8 mouse cellular contexts compared by ENCODE assay signal in the genomic region with DNA sequence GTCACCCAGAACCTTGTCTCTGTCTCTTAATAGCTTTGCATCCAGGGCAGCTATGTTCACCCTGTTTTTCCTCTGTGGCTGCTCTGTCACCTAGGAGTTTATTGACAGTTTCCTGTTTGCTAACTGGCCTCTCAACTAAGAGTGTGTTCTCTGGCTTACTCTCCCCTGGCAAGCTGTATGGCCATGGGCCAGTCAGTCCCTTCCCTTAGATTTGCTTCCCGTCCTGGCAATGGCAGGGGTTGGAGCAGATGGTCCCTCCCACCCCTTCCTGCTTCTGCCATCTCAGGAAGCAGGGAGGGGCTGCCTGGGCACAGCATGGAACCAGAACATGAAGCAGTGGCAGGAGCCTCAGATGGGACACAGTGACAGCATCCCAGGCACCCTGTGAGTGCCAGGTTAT. TPM values are rescaled to one million over a fixed set of nuclear protein-coding genes. Genes with fewer than 3 reads are reported as not detected.
DNase-seq lines count a peak whose midpoint lies in the region; ATAC-seq and TF ChIP-seq lines count a peak whose summit lies in the region.

No protein-coding gene starts in this region.

- no peaks in the 10 kb centered on the region for H3K27me3 ChIP-seq in forebrain, embryonic 16.5 days (replicated peaks; ENCODE audit: control insufficient read depth, insufficient read depth, low read length)
- peaks cover 30% of the 10 kb centered on the region; the same call in 1 of the 2 replicates for H3K27me3 ChIP-seq in forebrain, embryonic 12.5 days
- H3K27me3 ChIP-seq in heart, postnatal 0 days (ENCODE audit: control insufficient read depth, insufficient read depth, low read length) = peaks cover 7% of the 10 kb centered on the region; the same call in 1 of the 2 replicates
- H3K27me3 ChIP-seq in midbrain, embryonic 11.5 days (ENCODE audit: control insufficient read depth, insufficient read depth, low read length) = no peaks in the 10 kb centered on the region

- H3K4me1 ChIP-seq in forebrain, embryonic 16.5 days (replicated peaks; ENCODE audit: control insufficient read depth, insufficient read depth, low read length) = peaks cover 27% of the 10 kb centered on the region
- peaks cover 23% of the 10 kb centered on the region for H3K4me1 ChIP-seq in forebrain, embryonic 12.5 days
- H3K4me1 ChIP-seq in heart, postnatal 0 days (ENCODE audit: control insufficient read depth, insufficient read depth) = no peaks in the 10 kb centered on the region
- H3K4me1 ChIP-seq in midbrain, embryonic 11.5 days (ENCODE audit: control insufficient read depth, insufficient read depth, low read length) = peaks cover 4% of the 10 kb centered on the region; the same call in 1 of the 2 replicates

- H3K9me3 ChIP-seq in forebrain, embryonic 16.5 days (ENCODE audit: control insufficient read depth, low read length) = no peaks in the 10 kb centered on the region
- no peaks in the 10 kb centered on the region for H3K9me3 ChIP-seq in forebrain, embryonic 12.5 days
- no peaks in the 10 kb centered on the region for H3K9me3 ChIP-seq in heart, postnatal 0 days (replicated peaks; ENCODE audit: control insufficient read depth, low read length)
- no peaks in the 10 kb centered on the region for H3K9me3 ChIP-seq in midbrain, embryonic 11.5 days (ENCODE audit: control insufficient read depth, low read length)

- ATAC-seq in forebrain, embryonic 16.5 days = peak; percentile 57
- ATAC-seq in forebrain, embryonic 12.5 days (ENCODE audit: low FRiP score) = no peak
- peak; percentile 67 for ATAC-seq in heart, postnatal 0 days (ENCODE audit: insufficient read depth, low read depth)
- ATAC-seq in midbrain, embryonic 11.5 days (ENCODE audit: low FRiP score) = no peak

- no peaks in the 10 kb centered on the region for H3K36me3 ChIP-seq in forebrain, embryonic 16.5 days (ENCODE audit: control insufficient read depth, insufficient read depth)
- H3K36me3 ChIP-seq in forebrain, embryonic 12.5 days (replicated peaks) = no peaks in the 10 kb centered on the region
- H3K36me3 ChIP-seq in heart, postnatal 0 days (replicated peaks; ENCODE audit: control insufficient read depth, insufficient read depth, low read length) = no peaks in the 10 kb centered on the region
- H3K36me3 ChIP-seq in midbrain, embryonic 11.5 days (ENCODE audit: control insufficient read depth, insufficient read depth, low read length) = no peaks in the 10 kb centered on the region

- no peak for TF ChIP-seq CTCF in heart, postnatal 0 days (IDR thresholded peaks at IDR 0.05; ENCODE audit: low read depth)

- DNase-seq in cerebellum, adult 11 months = peak; percentile 93
- DNase-seq in heart, postnatal 0 days (ENCODE audit: low spot score) = peak; percentile 51
- DNase-seq in layer of hippocampus, adult 8-10 months (ENCODE audit: low spot score in 2 of 2) = peak; percentile 67 to 70
- DNase-seq in lung, postnatal 4 days = peak; percentile 83 to 92
- no peak for DNase-seq in urinary bladder, adult 18-20 months (ENCODE audit: low spot score in 2 of 2)
- DNase-seq in midbrain, embryonic 11.5 days (ENCODE audit: low spot score, missing footprints) = no peak

- H3K9ac ChIP-seq in forebrain, embryonic 16.5 days (replicated peaks; ENCODE audit: low read depth, low read length) = no peak overlapping the region
- H3K9ac ChIP-seq in forebrain, embryonic 12.5 days = no peak overlapping the region
- no peak overlapping the region for H3K9ac ChIP-seq in heart, postnatal 0 days (replicated peaks; ENCODE audit: low read depth, low read length)
- no peak overlapping the region for H3K9ac ChIP-seq in midbrain, embryonic 11.5 days (ENCODE audit: low read length)

- H3K4me2 ChIP-seq in forebrain, embryonic 16.5 days (ENCODE audit: low read length) = no peak overlapping the region
- H3K4me2 ChIP-seq in forebrain, embryonic 12.5 days = no peak overlapping the region
- no peak overlapping the region for H3K4me2 ChIP-seq in heart, postnatal 0 days (ENCODE audit: low read depth, low read length)
- no peak overlapping the region for H3K4me2 ChIP-seq in midbrain, embryonic 11.5 days

- WGBS in forebrain, embryonic 16.5 days = 13% methylated on average over 1 of the region's 1 CpGs
- 50% methylated on average over 1 of the region's 1 CpGs for WGBS in forebrain, embryonic 12.5 days
- WGBS in heart, postnatal 0 days = 8% methylated on average over 1 of the region's 1 CpGs
- 32% methylated on average over 1 of the region's 1 CpGs for WGBS in midbrain, embryonic 11.5 days

- H3K4me3 ChIP-seq in forebrain, embryonic 16.5 days (replicated peaks; ENCODE audit: low read length) = no peak overlapping the region
- no peak overlapping the region for H3K4me3 ChIP-seq in forebrain, embryonic 12.5 days (replicated peaks)
- H3K4me3 ChIP-seq in heart, postnatal 0 days (ENCODE audit: low read depth, low read length) = no peak overlapping the region
- no peak overlapping the region for H3K4me3 ChIP-seq in midbrain, embryonic 11.5 days (ENCODE audit: low read depth, low read length)

- H3K27ac ChIP-seq in forebrain, embryonic 16.5 days (ENCODE audit: low read length) = no peak overlapping the region
- no peak overlapping the region for H3K27ac ChIP-seq in forebrain, embryonic 12.5 days
- H3K27ac ChIP-seq in heart, postnatal 0 days (ENCODE audit: low read depth) = no peak overlapping the region
- H3K27ac ChIP-seq in midbrain, embryonic 11.5 days (ENCODE audit: low read depth, low read length) = no peak overlapping the region

- no peak for TF ChIP-seq EP300 in heart, postnatal 0 days (IDR thresholded peaks at IDR 0.05; ENCODE audit: low read depth)

RNA-seq across cellular contexts. Expression of a gene that starts 7.8 kb away (rescaled TPM):
- 9.3 and 10.9 TPM in 2 replicates for polyA plus RNA-seq in forebrain, embryonic 16.5 days (2015; fragmentation: Nextera tagmentation; extraction: Ambion mirVana)
- polyA plus RNA-seq in forebrain, embryonic 12.5 days (2016; fragmentation: Nextera tagmentation; extraction: Ambion mirVana) = 12.5 and 12.6 TPM in 2 replicates
- 0.89 and 1.1 TPM in 2 replicates for total RNA-seq in heart, postnatal 0 days (2014; rRNA removed; ENCODE audit: low replicate concordance)
- 0.84 and 0.87 TPM in 2 replicates for polyA plus RNA-seq in heart, postnatal 0 days (2015; fragmentation: Nextera tagmentation; extraction: Ambion mirVana)
- total RNA-seq in layer of hippocampus, adult 8-10 months (2022) = 10 to 100 TPM; 14.2 to 17.7 (median 16.5) TPM
- polyA plus RNA-seq in midbrain, embryonic 11.5 days (2014; fragmentation: Nextera tagmentation; extraction: Ambion mirVana) = 8.3 and 10.3 TPM in 2 replicates

Comparison
In these comparisons a context has a peak if more than half of its experiments do, and no peak if none do; other contexts are left out.
1. ATAC-seq: peak in forebrain, embryonic 16.5 days (single experiment) and heart, postnatal 0 days (single experiment); none in forebrain, embryonic 12.5 days (single experiment) and midbrain, embryonic 11.5 days (single experiment).
2. DNase-seq: peak in cerebellum, adult 11 months (single experiment), heart, postnatal 0 days (single experiment), layer of hippocampus, adult 8-10 months (2 of 2) and lung, postnatal 4 days (2 of 2); none in urinary bladder, adult 18-20 months (0 of 2) and midbrain, embryonic 11.5 days (single experiment).